Mouse (Mus musculus) R1 (cell line): ENCODE measurements around the gene Capzb.
A peak's percentile ranks its signal among the peaks of the same experiment; 100 is the strongest.

Source experiments
- DNase-seq: peaks from one replicate; pipeline ENCODE4 v3.0.0-alpha.2; 2018; ENCODE audit warnings: low read depth, low spot score

Gene Capzb

GRCm38 (mm10) chr4:139234261-139234660 lies 41.6 kb downstream of the Capzb start:
- DNase-seq = no peak

- DNase-seq = no peak
Observed at GRCm38 (mm10) chr4:139235556-139235955, 42.9 kb downstream of the Capzb start.

GRCm38 (mm10) chr4:139238612-139239011 lies 45.9 kb downstream of the Capzb start:
- DNase-seq = peak; percentile 45

GRCm38 (mm10) chr4:139240334-139240733 lies 47.6 kb downstream of the Capzb start:
- no peak for DNase-seq

- no peak for DNase-seq
Observed at GRCm38 (mm10) chr4:139241678-139242606, 49.2 kb downstream of the Capzb start.

GRCm38 (mm10) chr4:139242607-139242955 lies 49.9 kb downstream of the Capzb start:
- DNase-seq = no peak

- no peak for DNase-seq
Observed at GRCm38 (mm10) chr4:139244176-139244575, 51.5 kb downstream of the Capzb start.

GRCm38 (mm10) chr4:139244766-139245165 lies 52.1 kb downstream of the Capzb start:
- no peak for DNase-seq

- no peak for DNase-seq
Observed at GRCm38 (mm10) chr4:139245534-139245933, 52.8 kb downstream of the Capzb start.

GRCm38 (mm10) chr4:139246130-139246877 lies 53.6 kb downstream of the Capzb start:
- DNase-seq = no peak

GRCm38 (mm10) chr4:139247966-139248365 lies 55.3 kb downstream of the Capzb start:
- no peak for DNase-seq

GRCm38 (mm10) chr4:139248736-139249135 lies 56.0 kb downstream of the Capzb start:
- DNase-seq = peak; percentile 20

GRCm38 (mm10) chr4:139250043-139250442 lies 57.3 kb downstream of the Capzb start:
- DNase-seq = peak; percentile 74

GRCm38 (mm10) chr4:139250886-139251285 lies 58.2 kb downstream of the Capzb start:
- peak; percentile 16 for DNase-seq

- peak; percentile 77 for DNase-seq
Observed at GRCm38 (mm10) chr4:139252051-139252760, 59.5 kb downstream of the Capzb start.

GRCm38 (mm10) chr4:139253206-139253605 lies 60.5 kb downstream of the Capzb start:
- no peak for DNase-seq

GRCm38 (mm10) chr4:139256146-139256545 lies 63.4 kb downstream of the Capzb start:
- no peak for DNase-seq

GRCm38 (mm10) chr4:139256708-139257107 lies 64.0 kb downstream of the Capzb start:
- DNase-seq = no peak

GRCm38 (mm10) chr4:139258621-139259301 lies 66.1 kb downstream of the Capzb start:
- DNase-seq = no peak

- DNase-seq = no peak
Observed at GRCm38 (mm10) chr4:139259302-139259871, 66.7 kb downstream of the Capzb start.

- DNase-seq = no peak
Observed at GRCm38 (mm10) chr4:139262981-139263380, 70.3 kb downstream of the Capzb start.
